Mouse (Mus musculus): ENCODE data around the gene Hhipl2.

DNA sequence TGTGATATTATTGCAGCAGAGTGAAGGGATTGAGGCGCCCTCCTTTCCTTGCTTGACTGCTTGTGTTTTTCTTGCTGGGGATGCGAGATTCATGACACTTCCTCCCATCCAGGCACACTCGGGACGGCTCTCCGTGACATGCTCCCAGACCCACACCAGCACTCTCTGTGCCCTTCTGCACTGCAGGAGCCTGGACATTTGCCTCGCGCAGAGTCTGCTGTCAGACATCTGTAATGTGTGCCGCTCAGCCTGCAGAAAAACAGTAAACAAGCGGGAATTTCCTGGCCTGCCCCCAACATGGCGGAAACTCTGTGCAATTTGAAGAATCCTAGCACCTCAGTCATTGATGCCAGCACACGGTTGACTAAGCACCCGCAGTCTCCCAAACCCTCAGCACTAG is at the start of gene Hhipl2:
- TF ChIP-seq CTCF (IDR thresholded peaks at IDR 0.05; ENCODE audit: low read depth) (no peak), EP300 (IDR thresholded peaks at IDR 0.05; ENCODE audit: low read depth) (no peak)
